ENCODE assay signal across 27 mouse cellular contexts in genomic region chr8:110746661-110747060, GRCm38 (mm10). TPM values are rescaled to one million over a fixed set of nuclear protein-coding genes. Genes with fewer than 3 reads are reported as not detected.
"Had no signal": no experiment of that assay in that cellular context is flagged by ENCODE, and none has a peak within 500 bp of the region (broad histone marks: within the 10 kb centered on the region; RNA-seq: fewer than 3 reads in every experiment).

No protein-coding gene starts in this region.

- H3K4me2 ChIP-seq: heart, embryonic 12.5 days; hindbrain, embryonic 12.5 days; hindbrain, embryonic 14.5 days; intestine, embryonic 15.5 days; kidney, embryonic 15.5 days; limb, embryonic 12.5 days; liver, embryonic 11.5 days; liver, embryonic 13.5 days; liver, embryonic 15.5 days had no signal

- H3K4me1 ChIP-seq: hindbrain, embryonic 12.5 days; intestine, embryonic 15.5 days; limb, embryonic 10.5 days; limb, embryonic 12.5 days; liver, embryonic 13.5 days; liver, embryonic 15.5 days had no signal

- H3K4me3 ChIP-seq: heart, embryonic 10.5 days; heart, embryonic 12.5 days; hindbrain, embryonic 10.5 days; hindbrain, embryonic 12.5 days; intestine, embryonic 15.5 days; kidney, embryonic 15.5 days; layer of hippocampus, adult 2 months; left cerebral cortex, adult 2 months; limb, embryonic 10.5 days; limb, embryonic 12.5 days; liver, embryonic 13.5 days; liver, embryonic 15.5 days had no signal

- DNase-seq: gastrocnemius, postnatal 14 days; heart, postnatal 10 days; heart, postnatal 4 days; kidney, adult 18-20 months; kidney, adult 8-10 months; kidney, postnatal 14 days; kidney, postnatal 36 days; liver; liver, embryonic 13.5 days had no signal

- ATAC-seq: hindbrain, embryonic 16.5 days; inflammation-experienced regulatory T-cells, adult 6 months; intestine, embryonic 15.5 days; intestine, postnatal 0 days had no signal

- H3K9me3 ChIP-seq: heart, embryonic 10.5 days; heart, embryonic 12.5 days; hindbrain, embryonic 10.5 days; hindbrain, embryonic 12.5 days; intestine, embryonic 15.5 days; kidney, embryonic 15.5 days; limb, embryonic 10.5 days; limb, embryonic 12.5 days; liver, embryonic 13.5 days; liver, embryonic 15.5 days had no signal

- H3K36me3 ChIP-seq: heart, embryonic 10.5 days; hindbrain, embryonic 10.5 days; hindbrain, embryonic 12.5 days; intestine, embryonic 15.5 days; limb, embryonic 12.5 days; liver, embryonic 13.5 days; liver, embryonic 15.5 days had no signal

- H3K9ac ChIP-seq: heart, embryonic 12.5 days; hindbrain, embryonic 12.5 days; hindbrain, embryonic 14.5 days; intestine, embryonic 15.5 days; kidney, embryonic 15.5 days; limb, embryonic 12.5 days; liver, embryonic 13.5 days; liver, embryonic 15.5 days had no signal

- H3K27ac ChIP-seq: heart, embryonic 10.5 days; hindbrain, embryonic 10.5 days; hindbrain, embryonic 12.5 days; hindbrain, embryonic 14.5 days; intestine, embryonic 15.5 days; kidney, embryonic 15.5 days; kidney, postnatal 0 days; layer of hippocampus, adult 2 months; left cerebral cortex, adult 2 months; limb, embryonic 10.5 days; limb, embryonic 12.5 days; liver, embryonic 13.5 days; liver, embryonic 15.5 days had no signal

- H3K27me3 ChIP-seq: heart, embryonic 12.5 days; hindbrain, embryonic 12.5 days; intestine, embryonic 15.5 days; kidney, embryonic 15.5 days; limb, embryonic 12.5 days; liver, embryonic 15.5 days had no signal

RNA-seq across cellular contexts. Expression of gene Mtss1l, which starts 25.4 kb away (rescaled TPM):
- total RNA-seq: granulocyte monocyte progenitor cell, adult 5-6 weeks had no signal

RNA-seq across cellular contexts. Expression of gene Il34, which starts 59.1 kb away (rescaled TPM):
- total RNA-seq: granulocyte monocyte progenitor cell, adult 5-6 weeks had no signal
- polyA plus RNA-seq: heart, embryonic 10.5 days; inflammation-experienced regulatory T-cells, adult 6 months had no signal
